Mouse (Mus musculus) limb, embryonic 15.5 days (tissue): ENCODE measurements around the gene Mapk10. TPM values are rescaled to one million over a fixed set of nuclear protein-coding genes. Genes with fewer than 3 reads are reported as not detected.
"Not testable (repeated sequence)": the region's sequence is repeated elsewhere in the genome, so short reads cannot be mapped to it uniquely, and the experiment has no call there.

Experiments used
- ATAC-seq: fragments of 200-750 bp; cut with Nextera tagmentation; 2 replicates; pipeline ENCODE4 v1.8.0; 2017; ENCODE audit warnings: low read depth, moderate TSS enrichment; ENCODE audit not compliant: insufficient number of reproducible peaks, low FRiP score, low TSS enrichment
- H3K27ac ChIP-seq: fragments of 300-500 bp; sonication (generic); 2 replicates; pipeline ENCODE4 v1.5.1; 2015; ENCODE audit warnings: moderate library complexity, mild to moderate bottlenecking, inconsistent platforms
- H3K27me3 ChIP-seq: fragments of 300-500 bp; sonication (generic); 2 replicates; pipeline ENCODE4 v1.6.1; 2015; ENCODE audit warnings: inconsistent platforms
- H3K36me3 ChIP-seq: fragments of 300-500 bp; sonication (generic); 2 replicates; pipeline ENCODE4 v1.6.1; 2015; ENCODE audit warnings: inconsistent platforms
- H3K4me1 ChIP-seq: fragments of 300-500 bp; sonication (generic); 2 replicates; pipeline ENCODE4 v1.6.1; 2015; ENCODE audit warnings: inconsistent platforms
- H3K4me2 ChIP-seq: fragments of 300-500 bp; sonication (generic); 2 replicates; pipeline ENCODE4 v1.6.1; 2015; ENCODE audit warnings: mild to moderate bottlenecking, inconsistent platforms
- H3K4me3 ChIP-seq: fragments of 300-500 bp; sonication (generic); 2 replicates; pipeline ENCODE4 v1.5.1; 2015; ENCODE audit warnings: mild to moderate bottlenecking, inconsistent platforms
- H3K9ac ChIP-seq: fragments of 300-500 bp; sonication (generic); 2 replicates; pipeline ENCODE4 v1.6.1; 2015; ENCODE audit warnings: inconsistent platforms
- H3K9me3 ChIP-seq: fragments of 300-500 bp; sonication (generic); 2 replicates; pipeline ENCODE4 v1.6.1; 2016; ENCODE audit warnings: inconsistent platforms
- WGBS: fragments of 180-500 bp; shearing (Covaris S2); methylation state at CpG from one replicate; pipeline ENCODE4 v1.1.7; 2015; 5-methylcytosine and 5-hydroxymethylcytosine counted together
- polyA plus RNA-seq: library from polyadenylated mRNA; unstranded; fragments of >200 nt; fragmentation: Nextera tagmentation; extraction: Ambion mirVana; gene quantifications from 2 replicates; pipeline ENCODE4 v1.2.1, GENCODE M21; 2015

Gene Mapk10
- polyA plus RNA-seq, 1 experiment from 2014 or later: 0.42 TPM

GRCm38 (mm10) chr5:102875628-102876027 lies 335.5 kb downstream of the Mapk10 start:
- Histone ChIP-seq H3K27me3 (no peaks in the 10 kb centered on the region), H3K36me3 (no peaks in the 10 kb centered on the region), H3K9me3 (no peaks in the 10 kb centered on the region), H3K4me3 (no peak overlapping the region), H3K4me2 (no peak overlapping the region), H3K9ac (no peak overlapping the region), H3K27ac (no peak overlapping the region), H3K4me1 (peaks cover 3% of the 10 kb centered on the region; the same call in 1 of the 2 replicates)
- ATAC-seq: no peak
- 66% methylated on average over 16 of the region's 16 CpGs for WGBS

- WGBS: 41% methylated on average over 11 of the region's 11 CpGs
- H3K27ac ChIP-seq: no peak overlapping the region
Measured at GRCm38 (mm10) chr5:102874605-102875298, 336.4 kb downstream of the Mapk10 start.

GRCm38 (mm10) chr5:102872996-102873395 lies 338.1 kb downstream of the Mapk10 start:
- H3K9ac ChIP-seq, H3K27me3 ChIP-seq, H3K4me2 ChIP-seq, H3K9me3 ChIP-seq, H3K36me3 ChIP-seq, H3K4me3 ChIP-seq, ATAC-seq, H3K27ac ChIP-seq, H3K4me1 ChIP-seq: not testable (repeated sequence)
- whole genome bisulfite sequencing: 91% methylated on average over 9 of the region's 9 CpGs

More at GRCm38 (mm10) chr5:102874605-102875298, 336.4 kb downstream of the Mapk10 start:
- ATAC-seq: no peak
- H3K36me3 ChIP-seq: no peaks in the 10 kb centered on the region
- H3K4me3 ChIP-seq: no peak overlapping the region
- peaks cover 3% of the 10 kb centered on the region; the same call in 1 of the 2 replicates for H3K4me1 ChIP-seq
- no peak overlapping the region for H3K4me2 ChIP-seq
- H3K27me3 ChIP-seq: no peaks in the 10 kb centered on the region
- H3K9me3 ChIP-seq: no peaks in the 10 kb centered on the region
- no peak overlapping the region for H3K9ac ChIP-seq

- Histone ChIP-seq H3K9ac (no peak overlapping the region), H3K4me1 (no peaks in the 10 kb centered on the region), H3K4me2 (no peak overlapping the region), H3K27me3 (no peaks in the 10 kb centered on the region), H3K9me3 (no peaks in the 10 kb centered on the region), H3K36me3 (no peaks in the 10 kb centered on the region), H3K4me3 (no peak overlapping the region), H3K27ac (no peak overlapping the region)
- no peak for ATAC-seq
- 52% methylated on average over 5 of the region's 5 CpGs for WGBS
Measured at GRCm38 (mm10) chr5:102868196-102868595, 342.9 kb downstream of the Mapk10 start.

GRCm38 (mm10) chr5:102859749-102860148 lies 351.4 kb downstream of the Mapk10 start:
- ATAC-seq: no peak
- Histone ChIP-seq H3K4me3 (no peak overlapping the region), H3K4me1 (0 out of 2 replicates have a peak, but pooled peaks cover 4% of the 10 kb centered on the region), H3K9ac (no peak overlapping the region), H3K27ac (no peak overlapping the region), H3K4me2 (no peak overlapping the region), H3K36me3 (peaks cover 4% of the 10 kb centered on the region; the same call in 1 of the 2 replicates), H3K9me3 (no peaks in the 10 kb centered on the region), H3K27me3 (no peaks in the 10 kb centered on the region)
- WGBS: 72% methylated on average over 11 of the region's 11 CpGs

GRCm38 (mm10) chr5:102858047-102858446 lies 353.1 kb downstream of the Mapk10 start:
- Histone ChIP-seq H3K4me3 (no peak overlapping the region), H3K9me3 (no peaks in the 10 kb centered on the region), H3K27me3 (no peaks in the 10 kb centered on the region), H3K27ac (no peak overlapping the region), H3K36me3 (peaks cover 4% of the 10 kb centered on the region; the same call in 1 of the 2 replicates), H3K9ac (no peak overlapping the region), H3K4me1 (0 out of 2 replicates have a peak, but pooled peaks cover 4% of the 10 kb centered on the region), H3K4me2 (no peak overlapping the region)
- ATAC-seq: no peak

Other genes starting within 250 kb of the Mapk10 start
- gene Ptpn13, start 213.9 kb upstream of the Mapk10 start, polyA plus RNA-seq: 16.0 and 20.1 TPM in 2 replicates